Mouse (Mus musculus) hindbrain, embryonic 12.5 days (tissue): Measurements from ENCODE around the gene Fam174b. TPM values are rescaled to one million over a fixed set of nuclear protein-coding genes. Genes with fewer than 3 reads are reported as not detected.

Experiments used
- ATAC-seq: fragments of 200-750 bp; cut with Nextera tagmentation; 2 replicates; pipeline ENCODE4 v1.8.0; 2017; ENCODE audit warnings: moderate TSS enrichment; ENCODE audit not compliant: low FRiP score
- H3K27ac ChIP-seq: fragments of 300-500 bp; sonication (generic); 2 replicates; pipeline ENCODE4 v1.5.1; 2016; ENCODE audit warnings: mild to moderate bottlenecking
- H3K27me3 ChIP-seq: fragments of 300-500 bp; sonication (generic); 2 replicates; pipeline ENCODE4 v1.6.1; 2016; ENCODE audit warnings: mild to moderate bottlenecking
- H3K36me3 ChIP-seq: fragments of 300-500 bp; sonication (generic); 2 replicates; pipeline ENCODE4 v1.6.1; 2016; ENCODE audit warnings: mild to moderate bottlenecking
- H3K4me1 ChIP-seq: fragments of 300-500 bp; sonication (generic); 2 replicates; pipeline ENCODE4 v1.6.1; 2016
- H3K4me2 ChIP-seq: fragments of 300-500 bp; sonication (generic); replicated peaks from 2 replicates; pipeline ENCODE4 v1.6.1; 2016; ENCODE audit warnings: mild to moderate bottlenecking
- H3K4me3 ChIP-seq: fragments of 300-500 bp; sonication (generic); 2 replicates; pipeline ENCODE4 v1.5.1; 2016; ENCODE audit warnings: mild to moderate bottlenecking
- H3K9ac ChIP-seq: fragments of 300-500 bp; sonication (generic); 2 replicates; pipeline ENCODE4 v1.6.1; 2016; ENCODE audit warnings: mild to moderate bottlenecking, moderate library complexity
- H3K9me3 ChIP-seq: fragments of 300-500 bp; sonication (generic); replicated peaks from 2 replicates; pipeline ENCODE4 v1.6.1; 2016; ENCODE audit warnings: mild to moderate bottlenecking
- WGBS: fragments of 180-500 bp; shearing (Covaris S2); methylation state at CpG from one replicate; pipeline ENCODE4 v1.1.7; 2016; 5-methylcytosine and 5-hydroxymethylcytosine counted together
- polyA plus RNA-seq: library from polyadenylated mRNA; unstranded; fragments of >200 nt; fragmentation: Nextera tagmentation; extraction: Ambion mirVana; gene quantifications from 2 replicates; pipeline ENCODE4 v1.2.1, GENCODE M21; 2016

Fam174b gene
- polyA plus RNA-seq: 46.5 and 49.7 TPM in 2 replicates

GRCm38 (mm10) chr7:73740111-73741035, at the start of gene Fam174b:
TSS of gene Fam174b (plus strand) at chr7:73740302.
- ATAC-seq: peak; percentile 87

GRCm38 (mm10) chr7:73697092-73697491, 43.0 kb upstream of the Fam174b start:
- ATAC-seq: no peak
- no peaks in the 10 kb centered on the region for H3K36me3 ChIP-seq
- 0 out of 2 replicates have a peak, but pooled peaks cover 3% of the 10 kb centered on the region for H3K9me3 ChIP-seq
- no peak overlapping the region for H3K27ac ChIP-seq
- H3K4me1 ChIP-seq: no peaks in the 10 kb centered on the region
- WGBS: 83% methylated on average over 3 of the region's 3 CpGs
- no peak overlapping the region for H3K4me3 ChIP-seq
- H3K4me2 ChIP-seq: no peak overlapping the region
- no peaks in the 10 kb centered on the region for H3K27me3 ChIP-seq
- no peak overlapping the region for H3K9ac ChIP-seq

More at GRCm38 (mm10) chr7:73740111-73741035, at the start of gene Fam174b:
- Histone ChIP-seq H3K4me1 (peaks cover 21% of the 10 kb centered on the region; the same call in 1 of the 2 replicates), H3K27ac (peak within 1 kb of the TSS; percentile 58; the same call in 1 of the 2 replicates), H3K4me2 (peak within 1 kb of the TSS; percentile 78), H3K4me3 (peak within 1 kb of the TSS; percentile 55), H3K9me3 (no peaks in the 10 kb centered on the region), H3K27me3 (peaks cover 22% of the 10 kb centered on the region), H3K9ac (peak within 1 kb of the TSS; percentile 65), H3K36me3 (no peaks in the 10 kb centered on the region)
- WGBS: under 1% methylated on average over 94 of the region's 94 CpGs

- Histone ChIP-seq H3K9ac (no peak overlapping the region), H3K4me2 (no peak overlapping the region), H3K4me1 (no peaks in the 10 kb centered on the region), H3K27ac (no peak overlapping the region), H3K4me3 (no peak overlapping the region), H3K36me3 (no peaks in the 10 kb centered on the region), H3K9me3 (no peaks in the 10 kb centered on the region), H3K27me3 (no peaks in the 10 kb centered on the region)
- ATAC-seq: no peak
Measured at GRCm38 (mm10) chr7:73704305-73704704, 35.8 kb upstream of the Fam174b start.

GRCm38 (mm10) chr7:73713506-73713905, 26.6 kb upstream of the Fam174b start:
- H3K36me3 ChIP-seq: no peaks in the 10 kb centered on the region
- ATAC-seq: no peak
- H3K9ac ChIP-seq: no peak overlapping the region
- 90% methylated on average over 8 of the region's 8 CpGs for WGBS
- H3K4me3 ChIP-seq: no peak overlapping the region
- peaks cover 6% of the 10 kb centered on the region; the same call in 1 of the 2 replicates for H3K4me1 ChIP-seq
- H3K27me3 ChIP-seq: no peaks in the 10 kb centered on the region
- no peaks in the 10 kb centered on the region for H3K9me3 ChIP-seq
- no peak overlapping the region for H3K27ac ChIP-seq
- H3K4me2 ChIP-seq: no peak overlapping the region

GRCm38 (mm10) chr7:73715928-73716749, 24.0 kb upstream of the Fam174b start:
- 41% methylated on average over 15 of the region's 15 CpGs for whole genome bisulfite sequencing

GRCm38 (mm10) chr7:73716841-73717240, 23.3 kb upstream of the Fam174b start:
- H3K27me3 ChIP-seq: no peaks in the 10 kb centered on the region
- WGBS: 37% methylated on average over 3 of the region's 3 CpGs
- peaks cover 6% of the 10 kb centered on the region; the same call in 1 of the 2 replicates for H3K4me1 ChIP-seq
- no peak overlapping the region for H3K4me2 ChIP-seq
- H3K27ac ChIP-seq: no peak overlapping the region
- no peaks in the 10 kb centered on the region for H3K36me3 ChIP-seq
- no peaks in the 10 kb centered on the region for H3K9me3 ChIP-seq
- no peak overlapping the region for H3K9ac ChIP-seq
- ATAC-seq: no peak
- H3K4me3 ChIP-seq: no peak overlapping the region

More at GRCm38 (mm10) chr7:73715928-73716749, 24.0 kb upstream of the Fam174b start:
- 0 out of 2 replicates have a peak overlapping the region, but pooled peaks have one; percentile 31 for H3K27ac ChIP-seq
- no peaks in the 10 kb centered on the region for H3K27me3 ChIP-seq
- H3K36me3 ChIP-seq: no peaks in the 10 kb centered on the region
- peak; percentile 83 for ATAC-seq
- H3K4me1 ChIP-seq: peaks cover 6% of the 10 kb centered on the region; the same call in 1 of the 2 replicates
- no peak overlapping the region for H3K4me3 ChIP-seq
- H3K9me3 ChIP-seq: no peaks in the 10 kb centered on the region
- no peak overlapping the region for H3K4me2 ChIP-seq
- no peak overlapping the region for H3K9ac ChIP-seq

GRCm38 (mm10) chr7:73718031-73718430, 22.1 kb upstream of the Fam174b start:
- Histone ChIP-seq H3K4me1 (peaks cover 6% of the 10 kb centered on the region; the same call in 1 of the 2 replicates), H3K4me2 (no peak overlapping the region), H3K9me3 (no peaks in the 10 kb centered on the region), H3K27ac (no peak overlapping the region), H3K4me3 (no peak overlapping the region), H3K36me3 (no peaks in the 10 kb centered on the region), H3K9ac (no peak overlapping the region), H3K27me3 (no peaks in the 10 kb centered on the region)
- WGBS: 80% methylated on average over 10 of the region's 10 CpGs
- no peak for ATAC-seq

- Histone ChIP-seq H3K36me3 (no peaks in the 10 kb centered on the region), H3K4me2 (no peak overlapping the region), H3K4me1 (peaks cover 6% of the 10 kb centered on the region; the same call in 1 of the 2 replicates), H3K9ac (no peak overlapping the region), H3K27ac (no peak overlapping the region), H3K9me3 (no peaks in the 10 kb centered on the region), H3K27me3 (no peaks in the 10 kb centered on the region), H3K4me3 (no peak overlapping the region)
- ATAC-seq: no peak
- WGBS: 63% methylated on average over 5 of the region's 5 CpGs
Measured at GRCm38 (mm10) chr7:73718497-73719007, 21.6 kb upstream of the Fam174b start.

- no peaks in the 10 kb centered on the region for H3K36me3 ChIP-seq
- no peak overlapping the region for H3K4me3 ChIP-seq
- peaks cover 4% of the 10 kb centered on the region; the same call in 1 of the 2 replicates for H3K4me1 ChIP-seq
- no peak overlapping the region for H3K4me2 ChIP-seq
- H3K27me3 ChIP-seq: no peaks in the 10 kb centered on the region
- H3K27ac ChIP-seq: no peak overlapping the region
- no peak for ATAC-seq
- WGBS: 69% methylated on average over 3 of the region's 3 CpGs
- H3K9me3 ChIP-seq: no peaks in the 10 kb centered on the region
- no peak overlapping the region for H3K9ac ChIP-seq
Measured at GRCm38 (mm10) chr7:73721046-73721445, 19.1 kb upstream of the Fam174b start.

GRCm38 (mm10) chr7:73721764-73722163, 18.3 kb upstream of the Fam174b start:
- WGBS: 87% methylated on average over 3 of the region's 3 CpGs
- no peak overlapping the region for H3K27ac ChIP-seq
- H3K36me3 ChIP-seq: no peaks in the 10 kb centered on the region
- no peak for ATAC-seq
- no peaks in the 10 kb centered on the region for H3K9me3 ChIP-seq
- H3K4me3 ChIP-seq: no peak overlapping the region
- no peaks in the 10 kb centered on the region; the same call in 1 of the 2 replicates for H3K4me1 ChIP-seq
- H3K9ac ChIP-seq: no peak overlapping the region
- no peak overlapping the region for H3K4me2 ChIP-seq
- no peaks in the 10 kb centered on the region for H3K27me3 ChIP-seq

GRCm38 (mm10) chr7:73729913-73730312, 10.2 kb upstream of the Fam174b start:
- H3K4me2 ChIP-seq: no peak overlapping the region
- no peak for ATAC-seq
- no peak overlapping the region for H3K27ac ChIP-seq
- no peaks in the 10 kb centered on the region for H3K27me3 ChIP-seq
- WGBS: 56% methylated on average over 7 of the region's 7 CpGs
- no peak overlapping the region for H3K4me3 ChIP-seq
- no peaks in the 10 kb centered on the region for H3K36me3 ChIP-seq
- 0 out of 2 replicates have a peak, but pooled peaks cover 5% of the 10 kb centered on the region for H3K9me3 ChIP-seq
- peaks cover 5% of the 10 kb centered on the region; the same call in 1 of the 2 replicates for H3K4me1 ChIP-seq
- H3K9ac ChIP-seq: no peak overlapping the region
